Mouse (Mus musculus): ENCODE results near the gene Pdcd5. TPM values are rescaled to one million over a fixed set of nuclear protein-coding genes. Genes with fewer than 3 reads are reported as not detected.

The Pdcd5 gene
- polyA plus RNA-seq, 1 experiment from 2014 or later: 245 TPM

DNA sequence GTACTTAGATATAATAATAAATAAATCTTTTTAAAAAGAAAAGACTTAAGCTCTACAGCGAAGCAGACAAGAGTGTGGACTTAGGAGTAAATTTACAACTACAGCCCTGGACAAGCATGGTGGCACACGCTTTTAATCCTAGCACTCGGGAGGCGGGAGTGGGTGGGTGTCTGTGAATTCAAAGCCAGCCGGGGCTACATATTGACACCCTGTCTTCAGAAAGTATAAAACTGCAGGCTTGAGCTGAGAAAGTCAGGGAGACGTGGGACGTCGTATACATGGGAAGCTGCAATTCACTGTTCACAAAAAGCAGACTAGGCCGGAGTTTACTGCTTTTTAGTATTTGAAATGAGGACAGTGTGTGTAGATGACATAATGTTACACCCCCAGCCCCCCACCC lies 10.4 kb downstream of the Pdcd5 start:
- no peak overlapping the region for H3K27ac ChIP-seq
- H3K9me3 ChIP-seq: no peaks in the 10 kb centered on the region
- no peak overlapping the region for H3K4me3 ChIP-seq
- no peak overlapping the region for H3K4me2 ChIP-seq
- H3K4me1 ChIP-seq (replicated peaks): no peaks in the 10 kb centered on the region
- no peaks in the 10 kb centered on the region for H3K27me3 ChIP-seq
- no peak overlapping the region for H3K9ac ChIP-seq
- peaks cover 67% of the 10 kb centered on the region for H3K36me3 ChIP-seq
- no peak for ATAC-seq (ENCODE audit: low FRiP score)
- WGBS: 96% methylated on average over 9 of the region's 9 CpGs

DNA sequence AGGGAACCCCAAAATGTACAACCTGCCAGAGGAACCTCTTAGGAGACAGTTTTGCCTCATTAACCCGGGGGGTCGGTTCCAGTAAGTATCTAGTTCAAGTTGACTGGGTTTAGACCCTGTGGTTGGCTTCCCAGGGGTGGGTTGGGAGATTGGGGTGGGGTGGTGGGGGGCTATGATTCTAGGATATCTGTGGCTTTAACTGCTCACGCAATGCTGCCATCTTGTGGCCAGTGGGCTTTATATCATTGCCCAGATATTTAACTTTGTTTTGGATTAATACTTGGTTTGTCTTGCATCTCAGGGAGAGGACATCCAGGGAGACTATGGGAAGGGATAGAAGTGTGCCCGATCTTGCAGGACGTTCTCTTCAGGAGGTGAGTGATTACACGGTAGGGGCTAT lies 11.1 kb downstream of the Pdcd5 start:
- H3K4me1 ChIP-seq (replicated peaks): no peaks in the 10 kb centered on the region
- H3K9ac ChIP-seq: no peak overlapping the region
- peaks cover 67% of the 10 kb centered on the region for H3K36me3 ChIP-seq
- no peaks in the 10 kb centered on the region for H3K27me3 ChIP-seq
- H3K27ac ChIP-seq: no peak overlapping the region
- H3K4me2 ChIP-seq: no peak overlapping the region
- H3K9me3 ChIP-seq: no peaks in the 10 kb centered on the region
- no peak for ATAC-seq (ENCODE audit: low FRiP score)
- WGBS: 73% methylated on average over 6 of the region's 6 CpGs
- H3K4me3 ChIP-seq: no peak overlapping the region

DNA sequence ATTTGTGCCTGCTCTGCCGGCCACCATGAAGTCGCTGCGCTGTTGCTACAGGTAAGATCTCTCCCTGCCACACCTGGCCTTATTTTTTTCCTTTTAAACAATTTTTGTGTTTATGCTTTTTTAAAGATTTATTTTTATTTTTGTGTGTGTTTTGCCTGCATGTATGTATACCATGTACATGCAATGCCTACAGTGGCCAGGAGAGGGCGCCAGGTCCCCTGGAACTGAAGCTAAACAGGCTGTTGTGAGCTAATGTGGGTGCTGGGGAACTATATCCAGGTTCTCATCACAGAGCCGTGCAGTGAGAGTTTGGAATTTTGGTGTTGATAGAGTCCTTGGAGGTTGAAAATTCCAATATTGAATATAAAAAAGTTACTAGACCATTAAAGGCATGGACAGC lies 18.8 kb downstream of the Pdcd5 start:
- H3K9ac ChIP-seq: no peak overlapping the region
- H3K4me3 ChIP-seq: no peak overlapping the region
- 71% methylated on average over 5 of the region's 5 CpGs for WGBS
- no peaks in the 10 kb centered on the region for H3K4me1 ChIP-seq (replicated peaks)
- no peak for ATAC-seq (ENCODE audit: low FRiP score)
- no peak overlapping the region for H3K4me2 ChIP-seq
- H3K36me3 ChIP-seq: peaks cover 77% of the 10 kb centered on the region
- H3K9me3 ChIP-seq: no peaks in the 10 kb centered on the region
- H3K27me3 ChIP-seq: no peaks in the 10 kb centered on the region
- H3K27ac ChIP-seq: no peak overlapping the region

DNA sequence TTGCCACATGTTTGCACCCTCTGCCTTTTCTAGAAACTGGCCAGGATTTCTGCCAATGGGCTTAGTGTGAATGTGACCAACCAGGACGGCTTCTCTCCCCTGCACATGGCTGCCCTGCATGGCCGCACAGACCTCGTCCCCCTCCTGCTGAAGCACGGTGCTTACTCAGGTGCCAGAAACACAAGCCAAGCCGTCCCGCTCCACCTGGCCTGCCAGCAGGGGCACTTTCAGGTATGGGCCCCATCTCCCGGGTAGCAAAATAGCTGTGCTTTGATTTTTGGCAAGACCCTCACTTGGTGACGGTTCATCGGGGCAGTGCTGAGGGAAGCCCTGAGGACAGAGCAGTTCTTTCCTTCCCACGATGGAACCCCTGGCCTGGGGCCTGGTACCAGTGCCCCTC lies 19.9 kb downstream of the Pdcd5 start:
- ATAC-seq (ENCODE audit: low FRiP score): no peak
- peaks cover 82% of the 10 kb centered on the region for H3K36me3 ChIP-seq
- H3K4me1 ChIP-seq (replicated peaks): no peaks in the 10 kb centered on the region

DNA sequence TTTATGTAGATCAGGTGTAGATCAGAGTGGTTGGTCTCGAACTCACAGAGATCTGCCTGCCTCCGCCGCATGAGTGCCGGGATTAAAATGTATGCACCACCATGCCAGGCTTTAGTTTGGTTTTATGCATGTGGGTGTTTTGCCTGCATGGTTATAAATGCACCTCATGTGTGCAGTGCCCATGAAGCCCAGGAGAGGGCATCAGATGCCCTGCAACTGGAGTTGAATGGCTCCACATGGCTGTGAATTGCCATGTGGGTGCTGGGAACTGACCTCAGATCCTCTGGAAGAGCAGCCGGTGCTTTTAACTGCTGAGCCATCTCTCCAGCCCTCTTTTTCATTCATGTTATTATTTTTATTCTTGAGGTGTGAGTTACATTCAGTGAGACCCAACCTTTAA lies 21.3 kb downstream of the Pdcd5 start:
- Histone ChIP-seq H3K4me1 (replicated peaks) (no peaks in the 10 kb centered on the region), H3K9ac (no peak overlapping the region), H3K36me3 (peaks cover 85% of the 10 kb centered on the region), H3K9me3 (no peaks in the 10 kb centered on the region), H3K4me2 (no peak overlapping the region), H3K4me3 (no peak overlapping the region), H3K27ac (no peak overlapping the region), H3K27me3 (no peaks in the 10 kb centered on the region)
- WGBS: 96% methylated on average over 5 of the region's 5 CpGs
- ATAC-seq (ENCODE audit: low FRiP score): no peak

More for the DNA sequence above, 19.9 kb downstream of the Pdcd5 start:
- Histone ChIP-seq H3K4me3 (no peak overlapping the region), H3K9me3 (no peaks in the 10 kb centered on the region), H3K4me2 (no peak overlapping the region), H3K27ac (no peak overlapping the region), H3K27me3 (no peaks in the 10 kb centered on the region), H3K9ac (no peak overlapping the region)
- WGBS: 92% methylated on average over 10 of the region's 10 CpGs

DNA sequence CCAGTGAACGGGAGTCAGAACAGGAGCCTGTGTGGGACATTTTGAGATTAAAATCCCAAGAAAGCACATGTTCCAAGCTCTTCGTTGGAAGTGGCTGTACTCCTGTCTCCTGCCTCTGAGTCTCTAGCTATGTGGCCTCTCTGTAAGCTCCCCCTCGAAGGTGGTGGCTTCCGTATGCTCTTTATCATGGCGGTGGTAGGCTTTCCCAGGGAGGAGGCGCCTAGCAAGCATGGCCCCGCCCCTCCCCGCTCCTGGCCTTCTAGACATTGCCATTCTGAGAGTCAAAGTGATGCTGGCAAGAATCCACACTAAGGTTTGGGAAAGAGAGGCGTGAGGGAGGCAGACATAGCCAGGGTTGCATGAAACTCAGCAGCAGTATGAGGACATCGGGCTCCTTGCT lies 24.7 kb downstream of the Pdcd5 start:
- Histone ChIP-seq H3K36me3 (peaks cover 88% of the 10 kb centered on the region), H3K4me2 (no peak overlapping the region), H3K9ac (no peak overlapping the region), H3K9me3 (no peaks in the 10 kb centered on the region), H3K4me3 (no peak overlapping the region), H3K27me3 (no peaks in the 10 kb centered on the region), H3K27ac (no peak overlapping the region), H3K4me1 (replicated peaks) (no peaks in the 10 kb centered on the region)
- WGBS: 94% methylated on average over 10 of the region's 10 CpGs
- no peak for ATAC-seq (ENCODE audit: low FRiP score)

DNA sequence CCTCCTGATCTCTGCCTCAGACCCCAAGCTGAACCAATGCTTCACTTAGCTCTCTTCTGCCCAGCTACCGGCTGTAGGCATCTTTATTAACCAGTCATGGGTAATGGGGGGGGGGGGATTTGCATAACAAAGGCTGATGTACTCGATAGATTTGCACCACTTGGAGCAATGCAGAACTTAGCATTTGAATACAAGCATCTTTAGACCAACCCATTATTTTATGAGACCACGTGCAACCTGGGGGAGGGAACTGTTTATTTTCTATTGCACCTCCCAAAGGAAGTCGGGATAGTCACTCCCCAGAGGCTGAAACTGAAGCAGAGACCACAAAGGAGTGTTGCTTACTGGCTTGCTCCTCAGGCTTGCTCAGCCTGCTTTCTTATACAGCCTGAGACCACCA lies 29.8 kb downstream of the Pdcd5 start:
- Histone ChIP-seq H3K9ac (no peak overlapping the region), H3K27me3 (no peaks in the 10 kb centered on the region), H3K9me3 (no peaks in the 10 kb centered on the region; the same call in 1 of the 2 replicates), H3K4me3 (no peak overlapping the region), H3K4me2 (no peak overlapping the region), H3K27ac (no peak overlapping the region), H3K4me1 (replicated peaks) (no peaks in the 10 kb centered on the region), H3K36me3 (peaks cover 92% of the 10 kb centered on the region)
- 31% methylated on average over 4 of the region's 4 CpGs for WGBS
- no peak for ATAC-seq (ENCODE audit: low FRiP score)

DNA sequence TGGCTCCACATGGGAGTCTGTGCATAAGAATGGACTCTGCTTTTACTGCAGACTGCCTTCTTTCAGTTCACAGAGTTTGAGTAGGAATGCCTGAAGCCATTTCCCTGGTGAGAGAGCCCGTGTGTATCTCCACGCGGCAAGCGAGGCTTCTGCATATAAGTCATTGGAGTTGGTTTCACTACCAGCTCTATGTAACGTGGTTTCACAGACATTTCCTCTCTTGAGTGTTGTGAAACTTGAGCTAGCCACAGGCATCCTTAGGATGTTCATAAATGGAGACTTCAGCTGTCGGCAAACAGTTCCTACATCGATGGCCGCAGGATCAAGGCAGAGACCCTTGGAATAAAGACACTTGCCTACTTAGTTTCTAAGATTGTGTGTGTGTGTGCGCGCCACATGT lies 38.1 kb downstream of the Pdcd5 start:
- WGBS: 95% methylated on average over 10 of the region's 10 CpGs
- H3K4me3 ChIP-seq: no peak overlapping the region
- H3K36me3 ChIP-seq: peaks cover 74% of the 10 kb centered on the region
- H3K9ac ChIP-seq: no peak overlapping the region
- ATAC-seq (ENCODE audit: low FRiP score): no peak
- no peak overlapping the region for H3K4me2 ChIP-seq
- H3K27me3 ChIP-seq: no peaks in the 10 kb centered on the region
- no peaks in the 10 kb centered on the region for H3K4me1 ChIP-seq (replicated peaks)
- H3K9me3 ChIP-seq: no peaks in the 10 kb centered on the region
- no peak overlapping the region for H3K27ac ChIP-seq

DNA sequence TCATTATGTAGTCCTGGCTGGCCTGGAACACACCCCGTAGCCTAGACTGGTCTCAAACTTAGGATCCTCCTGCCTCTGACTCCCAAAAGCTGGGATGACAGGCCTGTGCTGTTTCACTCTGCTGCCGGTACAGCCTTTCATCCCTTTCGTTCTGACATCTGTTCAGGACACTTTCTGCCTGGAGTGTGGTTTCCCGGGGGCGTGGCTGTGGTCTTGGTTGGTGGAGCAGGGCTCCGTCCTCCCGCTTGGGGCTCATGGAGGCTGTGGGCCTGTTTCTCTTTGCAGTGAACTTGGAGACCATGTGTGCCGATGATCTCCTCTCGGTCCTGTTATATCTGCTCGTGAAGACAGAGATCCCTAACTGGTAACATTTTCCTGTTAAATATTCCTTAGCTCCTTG lies 40.5 kb downstream of the Pdcd5 start:
- Histone ChIP-seq H3K4me3 (no peak overlapping the region), H3K27ac (no peak overlapping the region), H3K9me3 (no peaks in the 10 kb centered on the region), H3K4me1 (replicated peaks) (no peaks in the 10 kb centered on the region), H3K9ac (no peak overlapping the region), H3K36me3 (peaks cover 73% of the 10 kb centered on the region), H3K4me2 (no peak overlapping the region), H3K27me3 (no peaks in the 10 kb centered on the region)
- WGBS: 95% methylated on average over 10 of the region's 10 CpGs
- ATAC-seq (ENCODE audit: low FRiP score): no peak

DNA sequence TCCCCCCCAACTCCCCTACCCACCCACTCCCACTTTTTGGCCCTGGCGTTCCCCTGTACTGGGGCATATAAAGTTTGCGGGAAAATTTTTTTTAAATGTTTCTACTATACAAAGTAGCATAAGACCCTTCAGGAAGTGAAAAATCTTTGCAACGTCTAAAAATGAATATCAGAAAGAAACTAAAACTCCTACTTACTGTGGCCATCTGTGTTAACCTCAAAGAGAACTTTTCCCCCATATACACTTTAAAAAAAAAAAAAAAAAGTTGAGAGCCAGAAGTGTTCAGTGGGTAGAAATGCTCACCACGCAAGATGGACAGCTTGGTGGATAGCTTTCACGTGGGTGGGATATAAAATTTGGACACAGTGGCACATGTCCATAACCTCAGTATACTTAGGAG lies 44.6 kb downstream of the Pdcd5 start:
- peaks cover 50% of the 10 kb centered on the region for H3K36me3 ChIP-seq
- WGBS: 98% methylated on average over 5 of the region's 5 CpGs
- H3K4me1 ChIP-seq (replicated peaks): no peaks in the 10 kb centered on the region
- no peak overlapping the region for H3K4me2 ChIP-seq
- H3K9me3 ChIP-seq: no peaks in the 10 kb centered on the region
- H3K9ac ChIP-seq: no peak overlapping the region
- H3K27ac ChIP-seq: no peak overlapping the region
- ATAC-seq (ENCODE audit: low FRiP score): no peak
- no peak overlapping the region for H3K4me3 ChIP-seq
- H3K27me3 ChIP-seq: no peaks in the 10 kb centered on the region

DNA sequence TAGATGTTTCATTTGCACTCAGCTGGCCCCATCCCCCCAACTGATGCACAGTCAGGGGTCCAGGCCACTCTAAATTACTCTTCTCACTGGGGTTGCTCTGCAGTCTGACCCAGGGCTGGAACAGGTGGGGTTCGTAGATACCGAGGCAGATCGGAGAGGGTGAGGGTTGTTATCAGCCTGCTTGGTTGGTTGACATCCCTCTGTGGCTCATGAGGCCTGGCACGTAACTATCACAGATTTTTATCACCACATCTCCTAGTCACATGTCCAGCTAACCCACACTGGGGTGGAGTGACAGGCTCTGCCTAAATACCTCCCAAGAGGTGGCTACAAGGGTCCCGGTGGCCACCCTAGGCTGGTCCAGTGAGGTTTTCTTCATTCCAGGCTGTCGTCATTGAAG lies 46.2 kb downstream of the Pdcd5 start:
- no peak overlapping the region for H3K27ac ChIP-seq
- peaks cover 50% of the 10 kb centered on the region for H3K36me3 ChIP-seq
- H3K27me3 ChIP-seq: no peaks in the 10 kb centered on the region
- no peak for ATAC-seq (ENCODE audit: low FRiP score)
- H3K4me3 ChIP-seq: no peak overlapping the region
- WGBS: 94% methylated on average over 6 of the region's 6 CpGs
- H3K9ac ChIP-seq: no peak overlapping the region
- H3K4me1 ChIP-seq (replicated peaks): no peaks in the 10 kb centered on the region
- H3K4me2 ChIP-seq: no peak overlapping the region
- H3K9me3 ChIP-seq: no peaks in the 10 kb centered on the region

DNA sequence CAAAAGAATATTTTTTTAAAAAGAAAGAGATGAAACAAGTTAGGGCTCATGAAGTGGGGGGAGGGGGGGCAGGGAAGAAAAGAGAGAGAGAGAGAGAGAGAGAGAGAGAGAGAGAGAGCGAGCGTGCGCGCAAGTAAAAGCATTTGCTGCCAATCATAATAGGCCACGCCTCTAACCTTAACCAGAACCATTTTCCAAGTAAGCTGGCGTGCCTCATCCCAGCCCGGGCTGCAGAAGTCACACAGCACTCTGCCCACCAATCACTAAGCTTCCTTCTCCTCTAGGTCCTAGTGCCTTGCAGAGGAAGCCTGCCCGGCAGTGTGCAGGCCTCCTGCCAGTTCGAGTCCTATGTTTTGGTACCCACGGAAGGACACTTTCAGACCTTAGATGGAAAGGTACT lies 47.3 kb downstream of the Pdcd5 start:
- Histone ChIP-seq H3K4me3 (no peak overlapping the region), H3K36me3 (peaks cover 60% of the 10 kb centered on the region), H3K9ac (no peak overlapping the region), H3K27ac (no peak overlapping the region), H3K9me3 (no peaks in the 10 kb centered on the region), H3K4me2 (no peak overlapping the region), H3K4me1 (replicated peaks) (no peaks in the 10 kb centered on the region), H3K27me3 (no peaks in the 10 kb centered on the region)
- ATAC-seq (ENCODE audit: low FRiP score): no peak
- 95% methylated on average over 10 of the region's 10 CpGs for WGBS

DNA sequence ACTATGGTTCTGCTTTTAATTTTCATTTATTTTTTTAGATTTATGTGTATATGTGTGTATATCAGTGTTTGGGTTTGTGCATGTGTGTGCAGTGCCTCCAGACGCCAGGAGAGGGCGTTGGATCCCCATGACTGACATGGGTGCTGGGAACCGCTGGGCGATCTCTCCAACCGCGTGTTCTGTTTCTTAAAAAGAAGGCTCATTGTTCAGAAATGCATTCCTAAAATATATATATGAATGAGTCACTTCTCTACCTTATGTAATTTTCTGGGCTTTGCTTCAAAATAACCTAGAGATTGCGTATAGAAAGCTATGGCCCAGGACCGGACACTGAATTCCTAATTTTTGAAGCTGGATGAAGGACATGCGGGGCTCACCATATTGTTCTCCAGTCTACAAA lies 47.8 kb downstream of the Pdcd5 start:
- H3K4me3 ChIP-seq: no peak overlapping the region
- 95% methylated on average over 9 of the region's 9 CpGs for WGBS
- H3K9ac ChIP-seq: no peak overlapping the region
- no peak overlapping the region for H3K4me2 ChIP-seq
- H3K4me1 ChIP-seq (replicated peaks): no peaks in the 10 kb centered on the region
- no peaks in the 10 kb centered on the region for H3K27me3 ChIP-seq
- no peak overlapping the region for H3K27ac ChIP-seq
- peaks cover 65% of the 10 kb centered on the region for H3K36me3 ChIP-seq
- ATAC-seq (ENCODE audit: low FRiP score): no peak
- H3K9me3 ChIP-seq: no peaks in the 10 kb centered on the region

DNA sequence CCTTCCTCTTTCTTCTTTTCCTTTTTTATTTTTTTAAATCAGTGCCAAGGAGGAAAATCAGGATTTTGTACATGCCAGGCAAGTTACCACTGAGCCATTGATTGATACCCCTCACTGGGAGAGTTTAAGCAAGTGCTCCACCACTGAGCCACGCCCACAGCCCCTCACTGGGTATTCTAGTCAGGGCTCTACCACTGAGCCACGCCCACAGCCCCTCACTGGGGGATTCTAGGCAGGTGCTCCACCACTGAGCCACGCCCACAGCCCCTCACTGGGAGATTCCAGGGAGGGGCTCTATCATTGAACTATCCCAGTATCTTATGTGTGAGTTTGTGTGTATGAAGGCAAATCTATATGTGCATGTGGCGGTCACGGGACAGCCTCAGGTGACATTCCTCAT lies 53.0 kb downstream of the Pdcd5 start:
- H3K36me3 ChIP-seq: peaks cover 55% of the 10 kb centered on the region
- H3K4me1 ChIP-seq (replicated peaks): peaks cover 3% of the 10 kb centered on the region
- no peak for ATAC-seq (ENCODE audit: low FRiP score)
- WGBS: 92% methylated on average over 5 of the region's 5 CpGs
- H3K4me3 ChIP-seq: no peak overlapping the region
- no peaks in the 10 kb centered on the region for H3K9me3 ChIP-seq
- H3K27ac ChIP-seq: no peak overlapping the region
- H3K9ac ChIP-seq: no peak overlapping the region
- no peak overlapping the region for H3K4me2 ChIP-seq
- H3K27me3 ChIP-seq: no peaks in the 10 kb centered on the region

Measured in hindbrain, embryonic 13.5 days (tissue).